Mouse (Mus musculus) spleen, embryonic (tissue): ENCODE measurements at regions not wholly inside any gene's neighbourhood (a gene's known extent, or its start where the extent isn't known, plus 50 kb on each side); places are given as distances from the start of the nearest gene placed in this dataset.

Experiments used
- CTCF ChIA-PET: fragments of 350-600 bp; sonication (Branson Sonifier 250); formaldehyde crosslinking; loops from one replicate; lab custom pipeline; 2022; lab: Charles Lee

GRCm38 (mm10) chr6:82860485-82860884, 79.1 kb downstream of the Sema4f start:
- CTCF ChIA-PET, result no interaction called here

- CTCF ChIA-PET, result no interaction called here
These were observed 82.0 kb upstream of the Hk2 start for GRCm38 (mm10) chr6:82856218-82856617.

GRCm38 (mm10) chr6:82855401-82855800, 81.1 kb upstream of the Hk2 start:
- CTCF ChIA-PET, result no interaction called here

- CTCF ChIA-PET, result no interaction called here
These were observed 80.5 kb upstream of the Hk2 start for GRCm38 (mm10) chr6:82854780-82855179.

GRCm38 (mm10) chr6:82854338-82854737, 80.1 kb upstream of the Hk2 start:
- CTCF ChIA-PET, result interaction anchor here (0.6 kb wide), 1 partner anchor 80 kb away, joined by 3 read pairs; no protein-coding TSS in a partner anchor

- CTCF ChIA-PET, result no interaction called here
These were observed 78.8 kb upstream of the Hk2 start for GRCm38 (mm10) chr6:82853076-82853475.

- CTCF ChIA-PET, result no interaction called here
These were observed 76.3 kb upstream of the Hk2 start for GRCm38 (mm10) chr6:82850556-82850955.

GRCm38 (mm10) chr6:82847598-82847997, 73.3 kb upstream of the Hk2 start:
- CTCF ChIA-PET, result no interaction called here

GRCm38 (mm10) chr6:82846587-82847150, 72.4 kb upstream of the Hk2 start:
- CTCF ChIA-PET, result no interaction called here

- CTCF ChIA-PET, result no interaction called here
These were observed 70.2 kb upstream of the Hk2 start for GRCm38 (mm10) chr6:82844432-82844831.

GRCm38 (mm10) chr6:82843881-82844280, 69.6 kb upstream of the Hk2 start:
- CTCF ChIA-PET, result no interaction called here

- CTCF ChIA-PET, result interaction anchor here (0.6 kb wide), 1 partner anchor 78 kb away, joined by 5 read pairs; no protein-coding TSS in a partner anchor
These were observed 63.0 kb upstream of the Hk2 start for GRCm38 (mm10) chr6:82837246-82837645.

- CTCF ChIA-PET, result interaction anchor here (0.7 kb wide), 1 partner anchor 218 kb away, joined by 3 read pairs; no protein-coding TSS in a partner anchor
These were observed 61.2 kb upstream of the Hk2 start for GRCm38 (mm10) chr6:82835222-82836064.

- CTCF ChIA-PET, result no interaction called here
These were observed 59.6 kb upstream of the Hk2 start for GRCm38 (mm10) chr6:82833867-82834266.

GRCm38 (mm10) chr6:82831211-82831610, 57.0 kb upstream of the Hk2 start:
- CTCF ChIA-PET, result no interaction called here

- CTCF ChIA-PET, result no interaction called here
These were observed 50.4 kb upstream of the Hk2 start for GRCm38 (mm10) chr6:82824684-82825083.

GRCm38 (mm10) chr6:82824240-82824639, 50.0 kb upstream of the Hk2 start:
- CTCF ChIA-PET, result no interaction called here
